Mouse (Mus musculus): ENCODE measurements around the gene Ago3. TPM values are rescaled to one million over a fixed set of nuclear protein-coding genes. Genes with fewer than 3 reads are reported as not detected.

The Ago3 gene
- polyA plus RNA-seq, 1 experiment, result 14.7 TPM

DNA sequence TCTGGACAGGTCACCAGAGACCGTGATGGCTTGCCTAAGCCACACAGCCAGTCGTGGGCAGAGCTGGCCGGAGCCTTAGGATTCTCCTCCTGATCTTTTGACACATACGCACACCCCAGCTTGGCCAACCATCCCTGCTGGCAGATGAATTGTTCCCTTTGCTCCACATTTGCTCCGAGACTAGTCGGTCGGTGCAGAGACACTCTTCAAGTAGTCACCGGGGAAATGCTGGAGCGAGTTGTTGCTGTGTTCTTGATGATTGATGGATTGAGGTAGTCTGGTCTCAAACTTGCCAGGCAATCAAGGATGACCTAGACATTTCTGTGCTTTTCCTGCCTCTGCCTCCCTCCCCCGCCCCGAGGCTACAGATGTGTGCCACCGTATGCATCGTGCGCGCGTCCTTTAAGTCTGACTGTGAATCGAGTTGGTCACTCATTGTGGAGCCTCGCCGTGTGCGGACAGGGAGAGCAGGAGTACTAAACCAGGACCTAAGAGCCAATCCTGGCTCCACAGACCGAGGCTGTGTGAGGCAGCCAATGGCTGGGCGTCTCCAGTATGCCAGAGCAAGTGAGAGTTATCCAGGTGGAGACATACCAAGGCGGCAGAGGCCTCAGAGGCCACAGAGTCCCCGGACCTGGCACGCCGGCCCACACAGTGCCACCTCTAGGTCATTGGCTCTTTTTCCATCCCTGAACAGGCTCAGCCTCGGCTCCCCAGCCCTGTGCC, 127.6 kb downstream of the Ago3 start:
- Histone ChIP-seq H3K4me3 (ENCODE audit: control insufficient read depth, low read depth, low read length) (no peak overlapping the region; the same call in 1 of the 2 replicates), H3K4me1 (ENCODE audit: control insufficient read depth, insufficient read depth, low read length) (peaks cover 18% of the 10 kb centered on the region), H3K27me3 (ENCODE audit: control insufficient read depth, insufficient read depth, low read length) (no peaks in the 10 kb centered on the region; the same call in 1 of the 2 replicates), H3K36me3 (ENCODE audit: control insufficient read depth, insufficient read depth, low read length) (no peaks in the 10 kb centered on the region), H3K27ac (ENCODE audit: control insufficient read depth, insufficient read depth, low read depth, low read length) (no peak overlapping the region)
- TF ChIP-seq CTCF (IDR thresholded peaks at IDR 0.05; ENCODE audit: control insufficient read depth, insufficient read depth, insufficient replicate concordance, low read depth, low read length) (no peak), POLR2A (IDR thresholded peaks at IDR 0.05; ENCODE audit: control insufficient read depth, low read depth, low read length) (no peak)

DNA sequence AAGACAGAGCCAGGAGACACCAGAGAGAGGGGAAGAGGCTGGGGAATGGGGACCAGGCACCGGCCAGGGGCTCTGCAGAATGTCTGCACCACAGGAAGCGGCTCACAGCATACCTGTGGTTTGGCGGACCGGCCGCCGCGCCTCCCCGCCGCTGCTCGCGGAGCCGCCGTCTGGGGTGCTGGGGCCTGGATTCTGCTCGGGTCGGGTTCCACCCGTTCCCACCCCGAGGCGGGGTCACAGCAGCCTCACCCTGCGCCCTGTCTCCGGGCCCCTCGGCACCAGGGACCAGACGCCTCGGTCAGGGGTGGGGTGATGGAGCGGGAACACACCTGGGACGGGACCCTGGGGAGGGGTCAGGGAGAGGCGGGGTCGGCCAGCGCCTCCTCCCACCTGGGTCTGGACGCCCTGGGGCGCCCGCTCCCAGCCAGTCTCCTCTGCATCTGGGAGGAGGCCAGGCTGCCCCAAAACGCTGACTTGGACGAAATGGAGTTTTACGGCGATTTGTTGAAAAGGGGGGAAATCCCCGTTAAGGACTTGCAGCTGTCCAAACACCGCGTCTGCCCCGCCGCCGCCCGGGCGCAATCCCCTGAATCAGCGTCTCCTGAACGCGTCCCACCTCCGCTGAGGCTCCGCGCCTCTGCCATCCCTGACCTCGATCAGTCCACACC, 128.3 kb downstream of the Ago3 start:
- H3K27me3 ChIP-seq (ENCODE audit: control insufficient read depth, insufficient read depth, low read length), result no peaks in the 10 kb centered on the region; the same call in 1 of the 2 replicates
- H3K4me3 ChIP-seq (ENCODE audit: control insufficient read depth, low read depth, low read length), result peak overlapping the region; percentile 20
- H3K36me3 ChIP-seq (ENCODE audit: control insufficient read depth, insufficient read depth, low read length), result no peaks in the 10 kb centered on the region
- TF ChIP-seq CTCF (IDR thresholded peaks at IDR 0.05; ENCODE audit: control insufficient read depth, insufficient read depth, insufficient replicate concordance, low read depth, low read length), result no peak
- TF ChIP-seq POLR2A (IDR thresholded peaks at IDR 0.05; ENCODE audit: control insufficient read depth, low read depth, low read length), result no peak
- H3K4me1 ChIP-seq (ENCODE audit: control insufficient read depth, insufficient read depth, low read length), result peaks cover 23% of the 10 kb centered on the region
- H3K27ac ChIP-seq (ENCODE audit: control insufficient read depth, insufficient read depth, low read depth, low read length), result no peak overlapping the region

DNA sequence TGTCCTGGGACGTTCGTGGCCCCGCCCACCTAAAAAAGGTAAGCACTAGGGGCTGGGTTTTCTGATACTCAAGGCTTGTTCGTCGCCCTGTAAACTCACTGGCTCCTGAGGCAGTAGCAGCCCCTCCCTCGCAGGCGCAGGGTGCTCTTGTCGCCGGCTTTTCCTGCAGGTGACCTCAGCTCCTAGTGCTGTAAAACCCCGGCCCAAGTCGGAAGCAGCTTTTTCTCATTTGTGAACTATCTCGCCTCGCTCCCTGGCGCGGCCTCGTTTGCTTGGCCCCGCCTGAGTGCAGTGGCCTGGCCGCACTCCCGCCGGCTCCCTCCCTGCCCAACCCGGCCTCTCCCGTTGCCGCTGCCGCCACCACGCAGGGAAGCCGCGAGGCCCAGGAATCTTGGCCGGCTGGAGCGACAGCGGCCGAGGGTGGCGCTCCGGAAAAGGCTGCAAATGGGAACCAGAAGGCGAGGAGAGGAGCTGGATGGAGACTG, 132.7 kb downstream of the Ago3 start:
- Histone ChIP-seq H3K27ac (ENCODE audit: control insufficient read depth, insufficient read depth, low read depth, low read length) (no peak overlapping the region), H3K4me3 (ENCODE audit: control insufficient read depth, low read depth, low read length) (peak overlapping the region; percentile 39), H3K36me3 (ENCODE audit: control insufficient read depth, insufficient read depth, low read length) (no peaks in the 10 kb centered on the region), H3K4me1 (ENCODE audit: control insufficient read depth, insufficient read depth, low read length) (peaks cover 18% of the 10 kb centered on the region), H3K27me3 (ENCODE audit: control insufficient read depth, insufficient read depth, low read length) (no peaks in the 10 kb centered on the region; the same call in 1 of the 2 replicates)
- no peak for TF ChIP-seq POLR2A (IDR thresholded peaks at IDR 0.05; ENCODE audit: control insufficient read depth, low read depth, low read length)
- no peak for TF ChIP-seq CTCF (IDR thresholded peaks at IDR 0.05; ENCODE audit: control insufficient read depth, insufficient read depth, insufficient replicate concordance, low read depth, low read length)

DNA sequence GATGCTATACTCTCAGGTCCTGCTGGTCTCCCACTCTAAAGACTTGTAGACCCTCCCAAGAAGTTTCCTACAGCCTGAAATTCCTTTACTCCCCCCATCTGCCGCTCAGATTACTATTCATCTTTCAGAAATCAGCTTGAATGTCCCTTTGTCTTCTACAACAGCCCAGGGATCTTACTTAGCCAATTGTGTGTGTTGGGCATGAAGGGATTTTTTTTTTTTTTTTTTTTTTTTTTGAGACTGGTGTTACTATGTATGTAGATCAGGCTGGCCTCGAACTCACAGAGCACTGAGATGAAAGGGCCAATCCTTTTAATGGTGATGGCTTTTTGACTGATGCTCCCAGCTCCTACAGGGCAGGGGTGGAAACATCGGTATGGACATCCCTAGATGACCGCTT, 133.4 kb downstream of the Ago3 start:
- H3K36me3 ChIP-seq (ENCODE audit: control insufficient read depth, insufficient read depth, low read length), result no peaks in the 10 kb centered on the region
- no peaks in the 10 kb centered on the region; the same call in 1 of the 2 replicates for H3K27me3 ChIP-seq (ENCODE audit: control insufficient read depth, insufficient read depth, low read length)
- H3K4me3 ChIP-seq (ENCODE audit: control insufficient read depth, low read depth, low read length), result no peak overlapping the region
- peaks cover 15% of the 10 kb centered on the region for H3K4me1 ChIP-seq (ENCODE audit: control insufficient read depth, insufficient read depth, low read length)
- TF ChIP-seq POLR2A (IDR thresholded peaks at IDR 0.05; ENCODE audit: control insufficient read depth, low read depth, low read length) (no peak), CTCF (IDR thresholded peaks at IDR 0.05; ENCODE audit: control insufficient read depth, insufficient read depth, insufficient replicate concordance, low read depth, low read length) (no peak)
- H3K27ac ChIP-seq (ENCODE audit: control insufficient read depth, insufficient read depth, low read depth, low read length), result no peak overlapping the region

DNA sequence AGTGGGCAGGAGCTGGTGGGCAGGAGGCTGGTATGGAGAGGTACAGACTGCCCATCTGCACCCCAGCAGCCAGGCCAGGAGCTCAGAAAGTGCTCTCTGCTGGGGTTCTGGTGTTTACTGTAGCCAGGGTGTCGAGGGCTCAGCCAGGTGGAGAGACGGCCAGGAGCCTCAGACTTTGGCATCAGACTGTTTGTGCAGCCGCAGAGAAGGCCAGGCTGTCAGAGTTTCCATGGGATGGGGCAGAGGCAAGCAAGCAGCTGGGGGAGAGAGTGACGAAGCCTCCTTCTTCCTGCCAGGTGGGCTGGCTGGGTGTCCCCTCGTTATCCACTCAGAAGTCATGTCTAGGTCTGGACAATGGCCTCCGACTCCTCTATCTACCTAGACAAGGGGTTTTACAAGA, 134.2 kb downstream of the Ago3 start:
- TF ChIP-seq POLR2A (IDR thresholded peaks at IDR 0.05; ENCODE audit: control insufficient read depth, low read depth, low read length), result no peak
- TF ChIP-seq CTCF (IDR thresholded peaks at IDR 0.05; ENCODE audit: control insufficient read depth, insufficient read depth, insufficient replicate concordance, low read depth, low read length), result no peak
- H3K4me3 ChIP-seq (ENCODE audit: control insufficient read depth, low read depth, low read length), result no peak overlapping the region
- H3K4me1 ChIP-seq (ENCODE audit: control insufficient read depth, insufficient read depth, low read length), result peaks cover 11% of the 10 kb centered on the region
- no peaks in the 10 kb centered on the region for H3K27me3 ChIP-seq (ENCODE audit: control insufficient read depth, insufficient read depth, low read length)
- no peaks in the 10 kb centered on the region for H3K36me3 ChIP-seq (ENCODE audit: control insufficient read depth, insufficient read depth, low read length)
- no peak overlapping the region for H3K27ac ChIP-seq (ENCODE audit: control insufficient read depth, insufficient read depth, low read depth, low read length)

DNA sequence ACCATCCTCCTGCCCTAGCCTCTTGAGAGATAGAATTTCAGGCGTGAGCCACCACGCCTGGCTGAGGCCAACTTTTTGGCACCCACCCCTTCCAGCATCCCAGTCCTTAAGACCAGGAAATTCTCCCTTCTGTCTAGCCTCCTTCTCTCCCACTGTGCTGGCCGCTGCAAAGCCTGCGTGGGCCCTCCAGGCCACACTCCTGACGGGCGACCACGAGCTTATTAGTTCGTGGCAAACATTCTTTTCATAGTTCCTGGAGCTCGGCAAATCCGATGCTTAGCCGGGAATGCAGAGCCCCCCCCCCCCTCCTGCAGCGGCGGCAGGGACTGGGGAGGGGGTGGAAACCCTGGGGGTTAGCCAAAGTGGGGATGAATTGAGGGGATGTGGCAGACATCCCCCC, 138.2 kb downstream of the Ago3 start:
- TF ChIP-seq CTCF (IDR thresholded peaks at IDR 0.05; ENCODE audit: control insufficient read depth, insufficient read depth, insufficient replicate concordance, low read depth, low read length) (no peak), POLR2A (IDR thresholded peaks at IDR 0.05; ENCODE audit: control insufficient read depth, low read depth, low read length) (no peak)
- no peaks in the 10 kb centered on the region for H3K27me3 ChIP-seq (ENCODE audit: control insufficient read depth, insufficient read depth, low read length)
- H3K4me3 ChIP-seq (ENCODE audit: control insufficient read depth, low read depth, low read length), result no peak overlapping the region
- H3K4me1 ChIP-seq (ENCODE audit: control insufficient read depth, insufficient read depth, low read length), result peaks cover 7% of the 10 kb centered on the region
- H3K36me3 ChIP-seq (ENCODE audit: control insufficient read depth, insufficient read depth, low read length), result no peaks in the 10 kb centered on the region
- no peak overlapping the region for H3K27ac ChIP-seq (ENCODE audit: control insufficient read depth, insufficient read depth, low read depth, low read length)

DNA sequence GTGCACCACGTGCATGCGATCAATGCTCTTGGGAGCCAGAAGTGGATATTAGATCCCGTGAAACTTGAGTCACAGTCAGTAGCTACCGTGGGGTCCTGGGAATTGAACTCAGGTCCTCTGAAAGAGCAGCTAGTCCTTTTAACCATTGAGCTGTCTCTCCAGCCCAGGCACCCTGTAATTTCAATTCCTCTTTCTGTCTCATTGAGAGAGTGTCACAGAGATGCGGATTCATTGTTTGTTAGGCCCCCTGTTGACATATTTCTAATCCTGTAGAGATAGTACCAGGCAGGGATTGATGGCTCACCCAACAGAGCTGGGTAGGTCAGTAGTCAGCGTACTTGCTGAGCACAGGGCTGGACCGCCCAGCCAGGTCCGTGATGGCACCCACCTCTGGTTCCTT, 139.0 kb downstream of the Ago3 start:
- no peaks in the 10 kb centered on the region for H3K27me3 ChIP-seq (ENCODE audit: control insufficient read depth, insufficient read depth, low read length)
- H3K36me3 ChIP-seq (ENCODE audit: control insufficient read depth, insufficient read depth, low read length), result no peaks in the 10 kb centered on the region
- no peak for TF ChIP-seq CTCF (IDR thresholded peaks at IDR 0.05; ENCODE audit: control insufficient read depth, insufficient read depth, insufficient replicate concordance, low read depth, low read length)
- TF ChIP-seq POLR2A (IDR thresholded peaks at IDR 0.05; ENCODE audit: control insufficient read depth, low read depth, low read length), result no peak
- no peak overlapping the region for H3K27ac ChIP-seq (ENCODE audit: control insufficient read depth, insufficient read depth, low read depth, low read length)
- no peak overlapping the region for H3K4me3 ChIP-seq (ENCODE audit: control insufficient read depth, low read depth, low read length)
- peaks cover 9% of the 10 kb centered on the region for H3K4me1 ChIP-seq (ENCODE audit: control insufficient read depth, insufficient read depth, low read length)
